Mouse (Mus musculus) Patski (cell line): ENCODE measurements at regions not wholly inside any gene's neighbourhood (a gene's known extent, or its start where the extent isn't known, plus 50 kb on each side); places are given as distances from the start of the nearest gene placed in this dataset.

Source experiments
- ATAC-seq: fragments of 100-300 bp; one replicate; pipeline ENCODE4 v1.8.0; 2021
- CTCF ChIA-PET: fragments of 350-600 bp; sonication (Branson Sonifier 250); formaldehyde crosslinking; loops from one replicate; lab custom pipeline; 2022; ENCODE audit warnings: inconsistent platforms; lab: Charles Lee
- POLR2A ChIA-PET: fragments of 350-600 bp; sonication (Branson Sonifier 250); formaldehyde crosslinking; loops from one replicate; lab custom pipeline; 2022; ENCODE audit warnings: antibody characterized with exemption, inconsistent platforms; lab: Charles Lee
- DNase-seq: peaks from one replicate; pipeline ENCODE4 v3.0.0-alpha.2; 2011; ENCODE audit warnings: low read depth, low spot score
- H3K27me3 ChIP-seq: fragments of 371-371 bp; one replicate; pipeline ENCODE4 v1.5.1; 2021
- CTCF ChIP-seq: fragments of 100-300 bp; IDR thresholded peaks from one replicate; pipeline ENCODE4 v1.5.1; 2021
- in situ Hi-C: fragments of 300-500 bp; cut with MboI; formaldehyde crosslinking; loops from 3 replicates; pipeline ENCODE4 v1.11.1; 2018; ENCODE audit warnings: low pct_unique_long_range_greater_than_20kb, mixed read lengths

GRCm38 (mm10) chr1:35995691-35996090 lies 72.5 kb upstream of the Hs6st1 start:
- ATAC-seq (no peak), DNase-seq (no peak)
- in situ Hi-C loops, result no loop called here
- POLR2A ChIA-PET, result no interaction called here
- TF ChIP-seq CTCF, result no peak
- CTCF ChIA-PET, result no interaction called here
- H3K27me3 ChIP-seq, result no peaks in the 10 kb centered on the region

GRCm38 (mm10) chr1:36001319-36001718 lies 66.9 kb upstream of the Hs6st1 start:
- ChIA-PET POLR2A (no interaction called here), CTCF (no interaction called here)
- ATAC-seq (no peak), DNase-seq (no peak)
- TF ChIP-seq CTCF, result no peak
- H3K27me3 ChIP-seq, result no peaks in the 10 kb centered on the region
- in situ Hi-C loops, result loop anchor here (10.0 kb wide), 2 partner anchors 57 to 253 kb away; no protein-coding TSS in a partner anchor

DNA sequence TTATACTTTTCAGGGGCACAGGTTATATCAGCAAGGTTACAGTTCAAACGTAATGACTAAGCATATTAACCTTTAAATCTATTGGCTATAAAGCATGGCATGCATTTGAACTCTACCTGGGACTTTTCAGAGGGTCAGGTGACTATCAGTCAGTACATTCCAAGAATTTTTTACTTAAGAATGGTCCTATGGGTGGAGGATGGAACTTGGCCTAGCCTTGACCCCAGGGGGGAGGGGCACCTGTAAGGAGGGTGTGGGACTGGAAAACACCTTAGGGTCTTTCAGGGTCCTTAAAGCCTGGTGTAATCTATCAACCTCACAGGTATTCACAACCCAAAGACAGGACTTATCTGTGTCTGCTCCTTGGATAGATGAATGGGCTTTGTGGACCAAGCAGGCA lies 66.4 kb upstream of the Hs6st1 start:
- TF ChIP-seq CTCF, result no peak
- ATAC-seq, result no peak
- no peak for DNase-seq
- H3K27me3 ChIP-seq, result no peaks in the 10 kb centered on the region
- ChIA-PET CTCF (no interaction called here), POLR2A (no interaction called here)
- in situ Hi-C loops, result loop anchor here (10.0 kb wide), 2 partner anchors 57 to 253 kb away; no protein-coding TSS in a partner anchor

- in situ Hi-C loops, result loop anchor here (10.0 kb wide), 2 partner anchors 59 to 251 kb away; no protein-coding TSS in a partner anchor
- no peak for ATAC-seq
Observed at GRCm38 (mm10) chr1:36003592-36003991, 64.6 kb upstream of the Hs6st1 start.

DNA sequence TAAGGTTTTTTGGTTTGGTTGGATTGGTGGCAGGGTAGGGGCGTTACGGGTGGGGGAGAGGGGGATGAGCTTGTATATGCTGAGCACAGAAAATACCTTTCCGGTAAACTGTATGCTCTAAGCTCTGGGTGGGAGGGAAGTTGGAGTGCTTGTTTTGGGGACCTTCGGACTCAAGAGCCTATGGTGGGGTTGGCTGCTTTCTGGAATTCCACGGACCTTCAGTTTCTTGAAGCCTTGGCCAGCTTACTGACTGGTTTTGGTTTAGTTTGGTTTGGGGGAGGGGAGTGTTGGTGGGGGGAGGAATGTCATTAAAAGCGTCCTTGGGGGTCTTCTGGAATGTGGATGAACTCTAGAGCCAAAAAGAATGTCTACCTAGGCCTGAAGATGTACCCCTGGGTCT lies 59.6 kb upstream of the Hs6st1 start:
- DNase-seq, result no peak
- ChIA-PET CTCF (interaction anchor here (0.7 kb wide), 2 partner anchors 51 to 126 kb away, joined by 3 to 4 read pairs; no protein-coding TSS in a partner anchor), POLR2A (interaction anchor here (0.7 to 1.0 kb wide), 4 partner anchors 12 to 513 kb away, joined by 3 to 10 read pairs (median 5); no protein-coding TSS in a partner anchor)
- no peak for TF ChIP-seq CTCF
- in situ Hi-C loops, result loop anchor here (10.0 kb wide), 2 partner anchors 64 to 246 kb away; no protein-coding TSS in a partner anchor
- peak; percentile 60 for ATAC-seq
- no peaks in the 10 kb centered on the region for H3K27me3 ChIP-seq

More at GRCm38 (mm10) chr1:36003592-36003991, 64.6 kb upstream of the Hs6st1 start:
- ChIA-PET CTCF (no interaction called here), POLR2A (no interaction called here)
- H3K27me3 ChIP-seq, result no peaks in the 10 kb centered on the region
- DNase-seq, result no peak
- no peak for TF ChIP-seq CTCF

GRCm38 (mm10) chr1:36009010-36009619 lies 59.1 kb upstream of the Hs6st1 start:
- in situ Hi-C loops, result loop anchor here (10.0 kb wide), 2 partner anchors 64 to 246 kb away; no protein-coding TSS in a partner anchor
- no peak for TF ChIP-seq CTCF
- POLR2A ChIA-PET, result interaction anchor here (0.8 to 1.0 kb wide), 2 partner anchors 11 to 54 kb away, joined by 7 to 10 read pairs; no protein-coding TSS in a partner anchor
- DNase-seq (peak; percentile 98), ATAC-seq (peak; percentile 84)
- CTCF ChIA-PET, result no interaction called here
- no peaks in the 10 kb centered on the region for H3K27me3 ChIP-seq

DNA sequence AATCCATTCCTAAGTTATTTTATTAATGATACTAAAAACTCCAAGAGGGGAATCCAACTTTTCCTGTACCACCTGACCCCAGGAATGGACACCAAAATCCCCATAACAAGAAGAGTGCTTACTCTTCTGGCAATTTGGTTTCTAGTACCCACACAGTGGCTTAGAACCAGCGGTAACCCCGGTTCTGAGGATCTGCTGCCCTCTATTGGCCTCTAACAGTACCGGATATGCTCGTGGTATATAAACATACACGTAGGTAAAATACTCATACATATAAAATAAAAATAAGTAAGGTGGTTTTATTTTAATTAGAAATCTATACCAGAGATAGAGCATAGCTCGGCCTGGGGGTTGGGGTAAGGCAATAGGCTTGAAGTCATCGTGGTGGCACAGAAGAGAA lies 58.0 kb upstream of the Hs6st1 start:
- ATAC-seq, result no peak
- CTCF ChIA-PET, result no interaction called here
- in situ Hi-C loops, result no loop called here
- TF ChIP-seq CTCF, result no peak
- no peaks in the 10 kb centered on the region for H3K27me3 ChIP-seq
- POLR2A ChIA-PET, result interaction anchor here (0.6 kb wide), 1 partner anchor 69 kb away, joined by 3 read pairs; no protein-coding TSS in a partner anchor
- DNase-seq, result no peak

DNA sequence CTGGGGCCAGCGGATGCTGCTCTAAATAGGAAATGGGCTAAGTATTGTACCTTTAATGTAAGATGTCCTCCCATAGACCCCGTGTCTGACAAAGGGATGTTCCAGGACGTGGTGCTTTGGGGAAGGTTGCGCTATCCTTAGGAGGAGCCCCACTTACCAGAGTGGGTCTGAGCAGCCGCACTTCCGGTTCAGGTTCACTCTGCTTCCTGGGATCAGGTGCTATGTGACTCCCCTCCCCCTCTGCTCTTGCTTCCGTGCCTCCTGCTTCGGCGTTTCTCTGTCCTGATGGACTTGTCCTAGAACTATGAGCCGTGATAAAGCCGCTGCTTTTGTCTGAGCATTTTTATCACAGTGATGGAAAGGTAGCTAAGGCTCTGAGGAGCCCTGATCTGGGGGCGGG lies 57.4 kb upstream of the Hs6st1 start:
- ChIA-PET POLR2A (no interaction called here), CTCF (no interaction called here)
- no peaks in the 10 kb centered on the region for H3K27me3 ChIP-seq
- in situ Hi-C loops, result no loop called here
- no peak for DNase-seq
- no peak for ATAC-seq
- TF ChIP-seq CTCF, result no peak

DNA sequence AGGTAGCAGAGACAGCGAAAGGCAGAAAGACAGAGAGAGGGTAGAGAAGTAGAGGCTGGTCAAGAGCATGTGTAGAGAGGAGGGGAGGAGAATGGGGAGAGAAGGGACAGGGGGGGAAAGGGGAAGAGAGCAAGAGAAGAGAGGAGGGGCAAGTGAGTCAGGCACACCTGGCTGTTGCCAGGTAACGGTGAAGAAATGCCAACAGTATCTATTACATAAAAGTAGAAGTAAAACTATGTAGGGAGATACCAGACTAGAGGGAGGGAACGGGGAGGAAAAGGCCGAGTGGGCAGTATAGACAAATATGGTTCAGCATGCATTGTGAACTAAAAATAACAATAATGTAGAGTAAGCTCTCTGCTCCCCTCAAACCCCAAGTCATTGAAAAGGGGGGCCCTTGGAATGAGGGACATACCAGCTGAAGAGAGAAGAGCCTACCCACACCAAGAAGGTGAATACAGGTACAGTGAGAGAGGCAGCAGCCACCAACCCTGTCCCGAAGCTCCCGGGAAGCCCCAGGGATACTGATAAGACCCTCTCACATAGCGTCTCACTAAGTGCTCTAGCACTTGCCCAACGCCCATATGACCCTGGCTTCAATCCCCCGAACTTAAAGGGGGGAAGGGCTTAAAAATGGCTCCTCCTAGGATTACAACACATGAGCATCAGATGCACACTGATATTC lies 56.0 kb upstream of the Hs6st1 start:
- in situ Hi-C loops, result no loop called here
- ChIA-PET POLR2A (no interaction called here), CTCF (interaction anchor here (1.7 kb wide), 1 partner anchor 18 kb away, joined by 4 read pairs; no protein-coding TSS in a partner anchor)
- no peak for ATAC-seq
- H3K27me3 ChIP-seq, result no peaks in the 10 kb centered on the region
- no peak for DNase-seq
- TF ChIP-seq CTCF, result no peak

DNA sequence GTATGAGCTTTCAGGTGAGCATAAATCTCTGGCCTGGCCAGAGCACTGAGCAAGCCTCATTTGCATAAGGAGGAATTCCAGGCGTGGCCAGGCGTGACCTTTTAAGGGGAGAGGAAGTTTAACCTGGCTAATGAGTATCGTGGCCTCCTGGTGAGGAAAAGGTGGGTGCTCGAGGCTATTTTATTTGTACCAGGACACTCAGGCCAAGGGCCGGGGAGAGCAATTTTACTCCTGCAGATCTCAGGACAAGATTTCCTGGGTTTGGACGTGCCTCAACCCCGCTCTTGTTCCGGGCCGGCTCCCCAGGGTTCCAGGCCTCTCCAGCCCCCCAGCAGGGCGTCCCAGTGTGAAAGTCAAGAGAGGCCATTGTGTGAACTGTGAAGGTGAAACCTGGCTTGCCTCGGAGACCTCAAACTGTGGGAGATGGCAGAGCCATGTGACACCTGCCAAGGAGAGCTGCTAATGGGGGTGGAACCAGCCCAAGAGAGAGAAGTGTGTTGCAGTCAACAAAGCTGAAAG lies 54.3 kb upstream of the Hs6st1 start:
- TF ChIP-seq CTCF, result no peak
- DNase-seq (no peak), ATAC-seq (peak; percentile 23)
- in situ Hi-C loops, result no loop called here
- ChIA-PET CTCF (interaction anchor here (1.5 to 1.7 kb wide), 2 partner anchors 17 to 47 kb away, joined by 3 to 4 read pairs; no protein-coding TSS in a partner anchor), POLR2A (interaction anchor here (0.6 to 1.1 kb wide), 2 partner anchors 49 to 115 kb away, joined by 3 read pairs; no protein-coding TSS in a partner anchor)
- no peaks in the 10 kb centered on the region for H3K27me3 ChIP-seq
